Mouse (Mus musculus) cerebellum, adult 2 months (tissue): ENCODE data around the gene Synpr.

ENCODE experiments used
- CTCF ChIP-seq: fragments of 200-500 bp; IDR thresholded peaks from 2 replicates; pipeline ENCODE4 v1.5.1; 2011; ENCODE audit warnings: low read depth, mild to moderate bottlenecking, control low read depth, low read length, moderate library complexity, borderline replicate concordance; ENCODE audit not compliant: insufficient read depth
- POLR2A ChIP-seq: fragments of 200-500 bp; IDR thresholded peaks from 2 replicates; pipeline ENCODE4 v1.6.1; 2011; ENCODE audit warnings: low read length, control low read depth, borderline replicate concordance; ENCODE audit not compliant: insufficient read depth

DNA sequence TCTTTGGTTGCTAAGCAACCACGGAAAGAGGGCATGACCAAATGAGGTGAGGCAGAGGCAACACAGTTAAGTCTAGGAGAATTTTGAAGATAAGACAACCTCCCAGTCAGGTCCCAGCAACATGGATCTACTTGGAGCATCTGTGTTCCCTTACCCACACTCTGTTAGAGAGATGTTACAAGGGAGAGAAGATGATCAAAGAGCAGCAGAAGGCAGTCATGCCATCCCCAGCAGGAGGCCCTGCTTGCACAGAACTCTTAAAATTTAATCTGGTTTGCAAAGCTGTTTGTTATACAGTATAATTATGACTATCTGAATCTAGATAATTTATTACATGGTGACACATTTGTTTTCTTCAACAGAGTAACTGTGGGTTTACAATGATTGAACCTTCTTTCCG lies 18.2 kb upstream of the Synpr start:
- TF ChIP-seq POLR2A = no peak
- TF ChIP-seq CTCF = no peak
